Mouse (Mus musculus) myocyte (in vitro differentiated cells): ENCODE measurements around the gene Tjp1.

Source experiments
- MAX ChIP-seq: IDR thresholded peaks from one replicate; pipeline ENCODE4 v1.6.1; 2011; ENCODE audit warnings: low read depth, mild to moderate bottlenecking, control low read depth
- POLR2A ChIP-seq: IDR thresholded peaks from one replicate; pipeline ENCODE4 v1.6.1; 2011; ENCODE audit warnings: low read depth, mild to moderate bottlenecking, control low read depth, moderate library complexity; ENCODE audit not compliant: insufficient read length

DNA sequence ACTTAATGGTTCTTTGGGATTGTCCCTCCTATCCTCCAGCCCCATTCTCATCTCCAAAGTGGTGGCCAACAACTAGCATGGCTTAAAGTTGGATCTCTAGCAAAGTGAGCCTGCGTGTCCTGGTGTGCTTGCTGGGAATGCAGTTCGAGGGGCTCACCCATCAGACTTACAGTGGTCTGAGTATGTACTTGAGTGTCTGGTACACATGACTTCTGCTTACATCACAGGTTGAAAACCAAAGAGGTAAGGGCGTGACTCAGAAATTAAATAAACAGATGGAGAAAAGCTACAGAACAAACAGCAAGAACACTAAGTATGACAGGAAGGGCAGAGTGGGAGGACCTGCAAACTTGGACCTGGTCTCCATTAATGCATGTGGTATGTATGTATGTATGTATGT, 67.4 kb downstream of the Tjp1 start:
- no peak for TF ChIP-seq POLR2A
- no peak for TF ChIP-seq MAX
